Mouse (Mus musculus) adrenal gland, postnatal 25 days (tissue): Measurements from ENCODE around the gene Gpr183. TPM values are rescaled to one million over a fixed set of nuclear protein-coding genes. Genes with fewer than 3 reads are reported as not detected.

ENCODE experiments used
- DNase-seq: peaks from one replicate; pipeline ENCODE4 v3.0.0; 2021; ENCODE audit warnings: mixed read lengths
- total RNA-seq: library from RNA; stranded (reverse); gene quantifications from 2 replicates; pipeline ENCODE4 v1.2.3, GENCODE M21; 2021

Gpr183 gene
- total RNA-seq, 1 experiment from 2014 or later: 0.91 TPM

- DNase-seq: no peak
Observed at GRCm38 (mm10) chr14:121930731-121931383, 34.1 kb downstream of the Gpr183 start.

GRCm38 (mm10) chr14:121929243-121929951, 35.6 kb downstream of the Gpr183 start:
- DNase-seq: no peak

- peak; percentile 41 for DNase-seq
Observed at GRCm38 (mm10) chr14:121928375-121929137, 36.4 kb downstream of the Gpr183 start.

GRCm38 (mm10) chr14:121927451-121927850, 37.5 kb downstream of the Gpr183 start:
- DNase-seq: no peak

GRCm38 (mm10) chr14:121926901-121927300, 38.1 kb downstream of the Gpr183 start:
- DNase-seq: no peak

GRCm38 (mm10) chr14:121924876-121925275, 40.1 kb downstream of the Gpr183 start:
- DNase-seq: no peak

GRCm38 (mm10) chr14:121922731-121923130, 42.3 kb downstream of the Gpr183 start:
- DNase-seq: no peak

GRCm38 (mm10) chr14:121922016-121922415, 43.0 kb downstream of the Gpr183 start:
- DNase-seq: no peak

- peak; percentile 32 for DNase-seq
Observed at GRCm38 (mm10) chr14:121920511-121921124, 44.4 kb downstream of the Gpr183 start.

- no peak for DNase-seq
Observed at GRCm38 (mm10) chr14:121919752-121920151, 45.2 kb downstream of the Gpr183 start.

- DNase-seq: no peak
Observed at GRCm38 (mm10) chr14:121918266-121918665, 46.7 kb downstream of the Gpr183 start.

- DNase-seq: no peak
Observed at GRCm38 (mm10) chr14:121916311-121917094, 48.5 kb downstream of the Gpr183 start.

GRCm38 (mm10) chr14:121915621-121916020, 49.4 kb downstream of the Gpr183 start, which contains the start of gene Gpr18:
Gpr18 (minus strand) TSS chr14:121915781.
- no peak for DNase-seq

- DNase-seq: no peak
Observed at GRCm38 (mm10) chr14:121915143-121915542, 49.9 kb downstream of the Gpr183 start.

- DNase-seq: no peak
Observed at GRCm38 (mm10) chr14:121912501-121912900, 52.5 kb downstream of the Gpr183 start.

- no peak for DNase-seq
Observed at GRCm38 (mm10) chr14:121909868-121910267, 55.1 kb downstream of the Gpr183 start.

- DNase-seq: no peak
Observed at GRCm38 (mm10) chr14:121906992-121907681, 57.9 kb downstream of the Gpr183 start.

GRCm38 (mm10) chr14:121906341-121906991, 58.5 kb downstream of the Gpr183 start:
- DNase-seq: no peak

- DNase-seq: no peak
Observed at GRCm38 (mm10) chr14:121904754-121905153, 60.2 kb downstream of the Gpr183 start.

- DNase-seq: no peak
Observed at GRCm38 (mm10) chr14:121903381-121903876, 61.6 kb downstream of the Gpr183 start.
